Mouse (Mus musculus) lung, postnatal 0 days (tissue): ENCODE measurements around the gene Exoc3l. TPM values are rescaled to one million over a fixed set of nuclear protein-coding genes. Genes with fewer than 3 reads are reported as not detected.
A peak's percentile ranks its signal among the peaks of the same experiment; 100 is the strongest.

Experiments
- ATAC-seq: fragments of 200-750 bp; cut with Nextera tagmentation; 2 replicates; pipeline ENCODE4 v1.8.0; 2017; ENCODE audit warnings: moderate library complexity
- DNase-seq: peaks from one replicate; pipeline ENCODE4 v3.0.0-alpha.2; 2016; ENCODE audit warnings: low spot score
- H3K27ac ChIP-seq: fragments of 300-500 bp; sonication (generic); 2 replicates; pipeline ENCODE4 v1.5.1; 2014; ENCODE audit warnings: antibody characterized with exemption, mild to moderate bottlenecking, low read length, mixed read lengths
- H3K27me3 ChIP-seq: fragments of 300-500 bp; sonication (generic); replicated peaks from 2 replicates; pipeline ENCODE4 v1.6.1; 2014; ENCODE audit warnings: low read length, mixed read lengths; ENCODE audit not compliant: insufficient read depth
- H3K36me3 ChIP-seq: fragments of 300-500 bp; sonication (generic); 2 replicates; pipeline ENCODE4 v1.6.1; 2014; ENCODE audit warnings: low read length, mixed read lengths; ENCODE audit not compliant: insufficient read depth
- H3K4me1 ChIP-seq: fragments of 300-500 bp; sonication (generic); 2 replicates; pipeline ENCODE4 v1.6.1; 2014; ENCODE audit warnings: antibody characterized with exemption, low read depth, low read length, mixed read lengths; ENCODE audit not compliant: insufficient read depth
- H3K4me2 ChIP-seq: fragments of 300-500 bp; sonication (generic); replicated peaks from 2 replicates; pipeline ENCODE4 v1.6.1; 2014; ENCODE audit warnings: low read depth, mild to moderate bottlenecking, low read length, moderate library complexity, mixed read lengths
- H3K4me3 ChIP-seq: fragments of 300-500 bp; sonication (generic); 2 replicates; pipeline ENCODE4 v1.5.1; 2014; ENCODE audit warnings: low read depth, low read length
- H3K9ac ChIP-seq: fragments of 300-500 bp; sonication (generic); replicated peaks from 2 replicates; pipeline ENCODE4 v1.6.1; 2014; ENCODE audit warnings: low read depth, mild to moderate bottlenecking
- H3K9me3 ChIP-seq: fragments of 300-500 bp; sonication (generic); 2 replicates; pipeline ENCODE4 v1.6.1; 2016; ENCODE audit warnings: low read length, mixed read lengths
- CTCF ChIP-seq: IDR thresholded peaks from 2 replicates; pipeline ENCODE4 v1.5.1; 2016; ENCODE audit warnings: antibody characterized with exemption, mild to moderate bottlenecking
- EP300 ChIP-seq: IDR thresholded peaks from 2 replicates; pipeline ENCODE4 v1.6.1; 2016; ENCODE audit warnings: antibody characterized with exemption, mild to moderate bottlenecking, control low read depth
- WGBS: fragments of 180-500 bp; shearing (Covaris S2); extraction: QIAGEN DNeasy Blood & Tissue Kit; methylation state at CpG from one replicate; pipeline ENCODE4 v1.1.7; 2014; 5-methylcytosine and 5-hydroxymethylcytosine counted together
- polyA plus RNA-seq: library from polyadenylated mRNA; unstranded; fragments of >200 nt; fragmentation: Nextera tagmentation; extraction: Ambion mirVana; gene quantifications from 2 replicates; pipeline ENCODE4 v1.2.1, GENCODE M21; 2015

Gene Exoc3l
- polyA plus RNA-seq, 1 experiment from 2014 or later = 34.6 TPM

- WGBS = 86% methylated on average over 15 of the region's 15 CpGs
- no peak for TF ChIP-seq EP300
- TF ChIP-seq CTCF = no peak
- no peaks in the 10 kb centered on the region for H3K9me3 ChIP-seq
Observed at GRCm38 (mm10) chr8:105309142-105309847, 13.4 kb upstream of the Exoc3l start.

GRCm38 (mm10) chr8:105308428-105308827 is 12.5 kb upstream of the Exoc3l start:
- H3K9ac ChIP-seq = no peak overlapping the region
- H3K4me2 ChIP-seq = no peak overlapping the region
- no peak overlapping the region for H3K4me3 ChIP-seq
- 90% methylated on average over 10 of the region's 10 CpGs for WGBS
- no peaks in the 10 kb centered on the region for H3K9me3 ChIP-seq
- H3K27me3 ChIP-seq = no peaks in the 10 kb centered on the region
- H3K4me1 ChIP-seq = peaks cover 11% of the 10 kb centered on the region; the same call in 1 of the 2 replicates
- no peak for TF ChIP-seq CTCF
- TF ChIP-seq EP300 = no peak
- peaks cover 30% of the 10 kb centered on the region for H3K36me3 ChIP-seq
- no peak for ATAC-seq
- no peak for DNase-seq
- H3K27ac ChIP-seq = no peak overlapping the region

More at GRCm38 (mm10) chr8:105309142-105309847, 13.4 kb upstream of the Exoc3l start:
- no peak for ATAC-seq
- H3K9ac ChIP-seq = no peak overlapping the region
- H3K4me3 ChIP-seq = no peak overlapping the region
- H3K36me3 ChIP-seq = peaks cover 30% of the 10 kb centered on the region
- no peaks in the 10 kb centered on the region for H3K27me3 ChIP-seq
- DNase-seq = no peak
- no peak overlapping the region for H3K4me2 ChIP-seq
- peaks cover 7% of the 10 kb centered on the region; the same call in 1 of the 2 replicates for H3K4me1 ChIP-seq
- no peak overlapping the region for H3K27ac ChIP-seq

GRCm38 (mm10) chr8:105307670-105308069 is 11.8 kb upstream of the Exoc3l start:
- Histone ChIP-seq H3K4me2 (no peak overlapping the region), H3K9me3 (no peaks in the 10 kb centered on the region), H3K36me3 (peaks cover 24% of the 10 kb centered on the region), H3K27ac (no peak overlapping the region), H3K4me3 (no peak overlapping the region), H3K27me3 (no peaks in the 10 kb centered on the region), H3K9ac (no peak overlapping the region), H3K4me1 (peaks cover 11% of the 10 kb centered on the region; the same call in 1 of the 2 replicates)
- no peak for DNase-seq
- no peak for ATAC-seq
- TF ChIP-seq EP300 (no peak), CTCF (no peak)
- WGBS = 93% methylated on average over 13 of the region's 13 CpGs

- Histone ChIP-seq H3K36me3 (peaks cover 27% of the 10 kb centered on the region), H3K27ac (peak overlapping the region; percentile 87), H3K9me3 (no peaks in the 10 kb centered on the region), H3K4me3 (peak overlapping the region; percentile 33), H3K4me2 (peak overlapping the region; percentile 59), H3K27me3 (no peaks in the 10 kb centered on the region), H3K9ac (no peak overlapping the region), H3K4me1 (peaks cover 11% of the 10 kb centered on the region; the same call in 1 of the 2 replicates)
- no peak for DNase-seq
- peak; percentile 2; the same call in 1 of the 2 replicates for ATAC-seq
- WGBS = 24% methylated on average over 5 of the region's 5 CpGs
- TF ChIP-seq EP300 (no peak), CTCF (peak; percentile 39)
Observed at GRCm38 (mm10) chr8:105306146-105306691, 10.3 kb upstream of the Exoc3l start.

- Histone ChIP-seq H3K4me3 (peak within 1 kb of the TSS; percentile 33), H3K9me3 (no peaks in the 10 kb centered on the region), H3K36me3 (peaks cover 30% of the 10 kb centered on the region), H3K4me2 (peak within 1 kb of the TSS; percentile 59), H3K4me1 (peaks cover 11% of the 10 kb centered on the region; the same call in 1 of the 2 replicates), H3K27me3 (no peaks in the 10 kb centered on the region), H3K9ac (0 out of 2 replicates have a peak within 1 kb of the TSS, but pooled peaks have one; percentile 16), H3K27ac (peak within 1 kb of the TSS; percentile 87)
- DNase-seq (peak; percentile 91), ATAC-seq (peak; percentile 93)
- TF ChIP-seq EP300 (no peak), CTCF (peak; percentile 29; the same call in 1 of the 2 replicates)
- WGBS = 7% methylated on average over 28 of the region's 30 CpGs
Observed at GRCm38 (mm10) chr8:105305211-105306145, 9.6 kb upstream of the Exoc3l start, which contains the start of gene Elmo3. Elmo3 (plus strand) TSS chr8:105305601.
